Mouse (Mus musculus) cortical plate, adult 2 months (tissue): ENCODE measurements at regions not wholly inside any gene's neighbourhood (a gene's known extent, or its start where the extent isn't known, plus 50 kb on each side); places are given as distances from the start of the nearest gene placed in this dataset.

Experiments used
- H3K27ac ChIP-seq: fragments of 200-500 bp; 2 replicates; pipeline ENCODE4 v1.5.1; 2012; ENCODE audit warnings: low read length, control low read depth, inconsistent platforms; ENCODE audit not compliant: insufficient read depth
- H3K4me1 ChIP-seq: fragments of 200-500 bp; 2 replicates; pipeline ENCODE4 v1.6.1; 2011; ENCODE audit warnings: low read length; ENCODE audit not compliant: control insufficient read depth, insufficient read depth
- H3K4me3 ChIP-seq: fragments of 200-500 bp; 2 replicates; pipeline ENCODE4 v1.5.1; 2011; ENCODE audit warnings: mild to moderate bottlenecking, low read length, control low read depth; ENCODE audit not compliant: insufficient read depth
- CTCF ChIP-seq: fragments of 200-500 bp; IDR thresholded peaks from 2 replicates; pipeline ENCODE4 v1.5.1; 2011; ENCODE audit warnings: mild to moderate bottlenecking, control low read depth, low read length; ENCODE audit not compliant: insufficient read depth; ENCODE audit errors: extremely low read depth
- POLR2A ChIP-seq: fragments of 200-500 bp; IDR thresholded peaks from 2 replicates; pipeline ENCODE4 v1.6.1; 2011; ENCODE audit warnings: mild to moderate bottlenecking, low read length, control low read depth; ENCODE audit not compliant: insufficient read depth; ENCODE audit errors: extremely low read depth

- TF ChIP-seq CTCF (no peak), POLR2A (no peak)
These were observed 143.4 kb downstream of the Foxb1 start for GRCm38 (mm10) chr9:69617328-69617727.

GRCm38 (mm10) chr9:69597472-69597871, 144.1 kb downstream of the Anxa2 start:
- H3K27ac ChIP-seq: no peak overlapping the region
- no peaks in the 10 kb centered on the region for H3K4me1 ChIP-seq
- no peak overlapping the region for H3K4me3 ChIP-seq
- TF ChIP-seq POLR2A (no peak), CTCF (no peak)

More at GRCm38 (mm10) chr9:69617328-69617727, 143.4 kb downstream of the Foxb1 start:
- no peak overlapping the region for H3K27ac ChIP-seq
- peaks cover 1% of the 10 kb centered on the region; the same call in 1 of the 2 replicates for H3K4me1 ChIP-seq
- H3K4me3 ChIP-seq: no peak overlapping the region

- no peak overlapping the region for H3K4me3 ChIP-seq
- no peak overlapping the region for H3K27ac ChIP-seq
- TF ChIP-seq POLR2A (no peak), CTCF (no peak)
- H3K4me1 ChIP-seq: no peaks in the 10 kb centered on the region
These were observed 139.1 kb downstream of the Anxa2 start for GRCm38 (mm10) chr9:69592329-69593062.

- no peaks in the 10 kb centered on the region for H3K4me1 ChIP-seq
- TF ChIP-seq CTCF (no peak), POLR2A (no peak)
- no peak overlapping the region for H3K27ac ChIP-seq
- no peak overlapping the region for H3K4me3 ChIP-seq
These were observed 135.4 kb downstream of the Anxa2 start for GRCm38 (mm10) chr9:69588846-69589245.

- Histone ChIP-seq H3K4me1 (no peaks in the 10 kb centered on the region), H3K4me3 (no peak overlapping the region), H3K27ac (no peak overlapping the region)
- TF ChIP-seq CTCF (no peak), POLR2A (no peak)
These were observed 133.7 kb downstream of the Anxa2 start for GRCm38 (mm10) chr9:69587096-69587495.

GRCm38 (mm10) chr9:69581236-69581635, 127.8 kb downstream of the Anxa2 start:
- no peaks in the 10 kb centered on the region for H3K4me1 ChIP-seq
- no peak overlapping the region for H3K27ac ChIP-seq
- H3K4me3 ChIP-seq: no peak overlapping the region
- TF ChIP-seq POLR2A: no peak
- TF ChIP-seq CTCF: no peak

GRCm38 (mm10) chr9:69577661-69578405, 124.4 kb downstream of the Anxa2 start:
- no peak for TF ChIP-seq POLR2A
- TF ChIP-seq CTCF: no peak

GRCm38 (mm10) chr9:69575386-69575785, 122.0 kb downstream of the Anxa2 start:
- no peak overlapping the region for H3K27ac ChIP-seq
- TF ChIP-seq POLR2A (no peak), CTCF (no peak)

More at GRCm38 (mm10) chr9:69577661-69578405, 124.4 kb downstream of the Anxa2 start:
- no peaks in the 10 kb centered on the region for H3K4me1 ChIP-seq
- no peak overlapping the region for H3K4me3 ChIP-seq
- H3K27ac ChIP-seq: no peak overlapping the region

GRCm38 (mm10) chr9:69568631-69569230, 115.3 kb downstream of the Anxa2 start:
- TF ChIP-seq CTCF (no peak), POLR2A (no peak)
- no peak overlapping the region for H3K4me3 ChIP-seq
- peaks cover 5% of the 10 kb centered on the region for H3K4me1 ChIP-seq
- no peak overlapping the region for H3K27ac ChIP-seq

More at GRCm38 (mm10) chr9:69575386-69575785, 122.0 kb downstream of the Anxa2 start:
- Histone ChIP-seq H3K4me1 (peaks cover 5% of the 10 kb centered on the region), H3K4me3 (no peak overlapping the region)
